Mouse (Mus musculus) lung, postnatal 0 days (tissue): ENCODE data around the gene Aebp2.

Source experiments
- CTCF ChIP-seq: IDR thresholded peaks from 2 replicates; pipeline ENCODE4 v1.5.1; 2016; ENCODE audit warnings: antibody characterized with exemption, mild to moderate bottlenecking
- EP300 ChIP-seq: IDR thresholded peaks from 2 replicates; pipeline ENCODE4 v1.6.1; 2016; ENCODE audit warnings: antibody characterized with exemption, mild to moderate bottlenecking, control low read depth

DNA sequence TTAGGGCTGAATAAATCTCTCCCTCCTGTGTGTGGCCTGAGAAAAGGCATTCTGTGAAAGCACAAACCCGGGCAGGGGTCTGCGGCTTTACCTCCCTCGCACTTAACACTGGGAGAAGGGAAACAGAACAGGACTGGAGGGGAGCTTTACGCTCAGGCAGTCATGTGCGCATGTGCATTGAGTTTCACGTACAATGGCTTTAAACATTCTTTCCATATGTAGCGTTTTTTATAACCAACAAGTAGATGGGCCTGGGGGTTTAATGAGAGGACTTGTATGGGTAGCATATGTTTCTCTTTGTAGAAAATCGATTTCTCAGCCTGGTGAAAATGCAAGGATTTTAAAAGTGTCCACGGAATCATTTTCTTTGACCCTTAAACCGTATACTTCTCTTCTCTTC, 82.7 kb downstream of the Aebp2 start:
- TF ChIP-seq CTCF (no peak), EP300 (no peak)
